Mouse (Mus musculus): ENCODE data around the gene F13a1. TPM values are rescaled to one million over a fixed set of nuclear protein-coding genes. Genes with fewer than 3 reads are reported as not detected.
A peak's percentile ranks its signal among the peaks of the same experiment; 100 is the strongest.

F13a1 gene
- 915 and 932 TPM in 2 replicates for total RNA-seq (2015)
- total RNA-seq (2017): 1,582 and 1,657 TPM in 2 replicates

DNA sequence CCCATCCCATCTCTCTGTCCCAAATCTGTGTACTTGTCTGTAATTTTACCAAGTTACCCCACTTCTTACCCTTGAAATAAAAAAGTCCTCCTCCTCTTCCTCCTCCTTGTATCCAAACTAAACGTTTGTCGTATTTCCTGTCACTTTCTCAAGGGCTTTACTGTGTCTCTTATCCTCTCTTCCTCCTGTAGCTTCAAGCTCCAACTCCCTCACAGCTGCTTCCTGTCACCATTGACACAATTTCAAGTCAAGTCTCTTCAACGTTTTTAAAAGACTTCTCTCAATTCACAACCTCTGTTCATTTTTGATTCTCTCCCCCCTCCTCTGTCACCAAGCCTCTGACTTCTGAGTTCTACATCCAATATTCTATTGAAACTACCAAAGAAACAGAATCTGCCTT is at the start of gene F13a1:
TSS of gene F13a1 (minus strand) at position 119 of the 400 bp plus-strand sequence.
- no peak for ATAC-seq (ENCODE audit: poor library complexity, severe bottlenecking)

DNA sequence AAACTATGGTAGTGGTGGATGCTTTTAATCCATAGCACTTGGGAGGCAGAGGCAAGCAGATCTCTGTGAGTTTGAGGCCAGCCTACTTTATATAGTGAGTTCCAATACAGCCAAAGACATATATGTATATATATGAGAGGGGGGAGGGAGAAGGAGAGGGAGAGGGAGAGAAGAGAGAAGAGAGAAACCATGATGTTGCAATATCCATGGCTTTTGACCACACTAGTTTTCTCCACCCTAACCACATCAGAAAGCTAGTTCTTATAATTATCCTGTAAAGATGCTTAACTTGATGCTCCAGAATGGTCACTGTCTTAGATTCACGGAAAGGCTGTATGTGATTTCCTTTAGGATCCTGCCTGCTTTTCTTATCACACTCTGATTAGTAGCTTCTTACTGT is 41.6 kb upstream of the F13a1 start:
- peak; percentile 68 for ATAC-seq (ENCODE audit: poor library complexity, severe bottlenecking)

DNA sequence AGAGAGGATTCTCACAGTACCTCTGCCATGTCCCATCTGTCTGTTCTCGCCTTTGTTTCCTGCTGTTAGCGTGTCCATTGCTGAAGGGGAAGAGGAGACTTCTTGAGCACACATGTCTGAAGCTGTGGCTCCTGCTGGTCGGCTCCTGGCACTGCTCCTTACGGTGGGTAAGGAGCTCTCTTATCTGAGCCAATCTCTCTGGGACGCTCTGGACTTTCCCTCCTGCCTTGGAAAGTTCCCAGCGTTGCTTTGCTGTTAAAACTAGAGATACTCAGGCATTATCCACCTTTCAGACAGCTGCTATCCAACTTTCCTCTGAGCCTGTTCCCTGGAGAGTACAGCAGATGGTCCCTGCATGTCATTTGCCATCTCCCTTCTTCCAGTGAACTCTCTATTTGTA is 39.1 kb upstream of the F13a1 start:
- no peak for ATAC-seq (ENCODE audit: poor library complexity, severe bottlenecking)

DNA sequence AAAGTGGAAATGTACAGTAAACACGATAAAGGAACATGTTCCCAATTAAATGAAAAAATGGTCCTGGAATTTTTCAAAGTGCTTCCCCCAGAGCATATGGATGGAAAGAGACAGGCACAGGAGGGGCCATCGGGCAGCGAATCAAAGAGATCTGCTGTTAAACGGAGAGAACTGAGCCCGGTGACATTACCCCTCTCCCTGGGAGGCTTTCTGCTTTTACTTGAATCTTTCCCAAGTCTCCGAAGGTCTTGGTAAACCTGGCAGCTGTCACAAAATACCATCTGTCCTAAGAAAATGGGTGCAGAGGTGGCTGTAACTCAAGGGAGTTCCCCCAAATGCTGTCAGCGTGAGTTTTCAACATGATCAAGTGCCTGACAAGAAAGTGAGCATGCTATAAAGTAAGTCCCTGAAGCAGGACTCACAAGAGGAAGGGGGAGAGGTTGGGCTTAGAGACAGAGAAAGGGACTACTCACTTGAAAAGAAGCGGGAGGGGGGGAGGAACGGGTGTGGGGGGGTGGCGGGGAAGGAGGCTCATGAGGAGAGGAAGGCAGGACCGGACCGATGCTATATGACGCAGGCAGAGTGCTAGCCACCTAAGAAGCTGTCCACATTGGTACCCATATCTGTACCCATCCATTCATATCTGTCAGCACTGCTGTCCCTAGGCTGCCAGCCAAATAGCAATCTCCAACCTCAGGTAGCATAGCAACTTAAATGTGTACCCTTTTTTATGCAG is 31.6 kb upstream of the F13a1 start:
- ATAC-seq (ENCODE audit: poor library complexity, severe bottlenecking): no peak

DNA sequence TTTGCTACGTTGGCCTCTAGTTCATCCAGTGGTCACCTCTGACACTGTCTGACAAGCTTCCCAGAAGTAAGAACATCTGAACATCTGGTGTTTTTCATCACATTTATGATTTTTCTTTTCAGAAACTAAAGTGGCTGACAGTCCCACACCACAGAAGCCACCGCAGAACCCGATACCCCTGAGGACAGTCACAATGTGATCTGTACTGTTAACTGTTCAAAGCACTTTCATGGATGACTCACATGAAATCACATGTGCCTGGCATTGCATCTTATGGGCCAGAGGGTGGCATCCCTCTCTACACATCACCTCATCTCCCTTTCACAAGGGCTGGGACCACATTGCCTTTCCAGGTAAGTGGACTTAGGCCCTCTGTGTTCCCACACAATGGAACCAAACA is 21.3 kb upstream of the F13a1 start:
- ATAC-seq (ENCODE audit: poor library complexity, severe bottlenecking): no peak

DNA sequence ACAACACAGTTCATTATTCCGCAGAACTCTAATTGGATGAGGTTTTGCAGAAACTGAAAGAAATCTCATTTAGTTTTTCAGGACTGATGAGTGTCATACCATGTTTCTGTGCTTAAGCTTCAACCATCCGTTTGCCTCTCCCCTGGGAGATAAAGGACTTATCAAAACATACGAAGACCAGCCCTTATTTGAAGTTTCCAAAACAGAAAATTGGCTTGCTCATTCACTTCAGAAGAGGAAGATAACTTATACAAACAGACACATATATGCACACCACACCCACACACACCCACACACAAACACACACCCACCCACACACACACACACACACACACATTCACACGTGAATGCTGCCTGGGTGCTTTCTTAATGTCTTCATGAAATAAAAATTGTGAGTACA is 20.8 kb upstream of the F13a1 start:
- ATAC-seq (ENCODE audit: poor library complexity, severe bottlenecking): no peak

DNA sequence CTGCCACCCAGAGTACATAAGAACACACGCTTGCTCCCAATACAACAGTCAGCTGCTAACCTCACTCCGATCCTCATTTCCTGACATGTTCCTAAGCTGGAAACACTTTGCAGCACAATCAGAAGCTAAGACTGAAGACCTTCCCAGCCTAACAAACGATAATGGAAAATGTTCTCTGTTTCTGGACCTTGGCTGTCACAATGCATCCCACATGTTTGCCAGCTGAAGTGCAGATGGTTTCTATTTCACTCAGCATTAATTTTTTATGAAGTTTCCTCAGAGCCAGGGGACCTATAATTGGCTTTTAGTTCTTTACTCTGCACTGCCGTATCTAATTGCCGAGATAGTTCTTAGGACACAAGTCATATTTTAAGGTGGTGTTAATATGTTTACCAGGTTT is 10.8 kb upstream of the F13a1 start:
- ATAC-seq (ENCODE audit: poor library complexity, severe bottlenecking): no peak

GRCm38 (mm10) chr13:37056662-37057061 is 6.6 kb upstream of the F13a1 start:
- ATAC-seq (ENCODE audit: poor library complexity, severe bottlenecking): peak; percentile 96

DNA sequence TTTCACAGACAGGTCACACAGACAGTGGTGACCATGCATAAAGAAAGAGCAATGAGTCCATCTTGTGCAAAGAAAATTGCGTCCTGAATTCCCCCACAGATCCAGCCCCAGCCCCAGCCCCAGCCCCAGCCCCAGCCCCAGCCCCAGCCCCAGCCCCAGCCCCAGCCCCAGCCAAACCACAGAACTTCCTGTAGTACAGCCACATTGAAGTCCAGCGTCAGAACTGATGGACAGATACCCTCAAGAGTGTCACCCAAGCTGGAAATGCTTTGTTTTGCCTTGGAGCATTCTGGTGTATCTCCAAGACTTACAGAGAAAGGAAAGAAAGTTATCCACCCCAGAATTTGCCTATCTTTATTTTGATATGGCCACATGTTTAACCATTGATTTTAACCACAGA is 413 bp downstream of the F13a1 start:
- 0 out of 2 replicates have a peak, but pooled peaks have one; percentile 25 for ATAC-seq (ENCODE audit: poor library complexity, severe bottlenecking)

- ATAC-seq (ENCODE audit: poor library complexity, severe bottlenecking): peak; percentile 66
These were observed 1.0 kb downstream of the F13a1 start for GRCm38 (mm10) chr13:37049018-37049417.

GRCm38 (mm10) chr13:37045005-37045404 is 5.0 kb downstream of the F13a1 start:
- peak; percentile 58; the same call in 1 of the 2 replicates for ATAC-seq (ENCODE audit: poor library complexity, severe bottlenecking)

DNA sequence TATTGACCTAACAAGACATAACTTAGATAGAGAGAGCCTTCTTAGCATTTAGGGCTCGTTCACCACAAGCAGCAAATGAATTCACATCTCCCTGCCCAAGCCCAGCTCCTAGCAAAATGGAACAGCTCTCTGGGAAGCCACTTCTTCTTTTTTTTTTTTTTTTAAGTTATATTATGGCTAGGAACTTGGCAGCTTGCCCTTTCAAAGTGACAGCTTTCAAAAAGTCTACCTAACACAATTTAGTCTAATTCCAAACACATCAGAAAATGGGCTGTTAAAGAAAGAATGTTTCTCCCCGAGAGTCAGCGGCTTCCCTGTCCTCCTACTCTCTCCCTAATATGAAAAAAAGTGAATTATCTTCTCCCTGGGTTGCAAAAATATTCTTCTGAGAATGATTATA is 15.3 kb downstream of the F13a1 start:
- no peak for ATAC-seq (ENCODE audit: poor library complexity, severe bottlenecking)

DNA sequence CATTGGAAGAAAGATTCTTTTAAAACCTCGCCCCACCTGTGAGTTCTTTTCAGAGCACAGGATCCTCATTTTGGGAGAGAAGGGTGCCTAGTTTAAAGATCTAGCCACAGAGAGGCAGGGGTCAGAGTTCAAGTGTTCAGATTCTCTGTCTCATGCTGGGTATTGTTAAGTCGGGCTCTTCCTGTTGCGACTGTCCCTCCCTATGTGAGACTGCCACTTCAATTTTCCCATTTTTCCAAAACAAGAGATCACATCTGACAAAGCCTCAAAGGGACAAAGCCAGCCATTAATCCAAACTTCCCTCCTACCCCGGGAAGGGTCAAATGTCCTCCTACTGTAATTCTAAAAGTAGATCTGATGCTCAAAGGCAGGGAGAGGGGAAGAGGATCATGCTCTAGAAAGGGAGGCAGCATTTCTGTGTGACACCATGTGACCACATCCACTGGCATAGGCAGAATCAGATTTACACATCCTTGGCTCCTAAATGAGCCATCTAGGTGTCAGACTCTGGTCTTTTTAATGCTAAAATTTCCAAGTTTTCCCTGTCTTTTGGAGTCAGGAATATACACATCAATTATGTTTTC is 24.0 kb downstream of the F13a1 start:
- ATAC-seq (ENCODE audit: poor library complexity, severe bottlenecking): no peak

- ATAC-seq (ENCODE audit: poor library complexity, severe bottlenecking): no peak
These were observed 28.5 kb downstream of the F13a1 start for GRCm38 (mm10) chr13:37021575-37021974.

- no peak; the same call in 1 of the 2 replicates for ATAC-seq (ENCODE audit: poor library complexity, severe bottlenecking)
These were observed 39.3 kb downstream of the F13a1 start for GRCm38 (mm10) chr13:37010771-37011170.

DNA sequence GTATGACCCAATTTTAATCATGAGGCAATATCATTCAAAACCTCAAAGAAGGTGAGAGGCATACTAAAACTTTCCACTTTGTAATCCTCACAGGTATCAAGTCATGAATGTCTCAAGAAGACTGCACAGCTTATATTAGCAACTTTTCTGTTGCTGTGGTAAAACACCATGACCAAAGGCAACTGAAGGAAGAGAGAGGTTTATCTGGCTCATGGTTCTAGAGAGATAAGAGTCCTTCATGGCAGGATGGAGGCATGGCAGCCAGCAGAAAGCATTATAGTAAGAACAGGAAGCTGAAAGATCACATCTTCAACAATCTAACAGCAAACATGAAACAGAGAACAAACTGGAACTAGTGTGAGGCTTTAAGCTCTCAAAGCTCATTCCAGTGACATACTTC is 43.8 kb downstream of the F13a1 start:
- no peak for ATAC-seq (ENCODE audit: poor library complexity, severe bottlenecking)

DNA sequence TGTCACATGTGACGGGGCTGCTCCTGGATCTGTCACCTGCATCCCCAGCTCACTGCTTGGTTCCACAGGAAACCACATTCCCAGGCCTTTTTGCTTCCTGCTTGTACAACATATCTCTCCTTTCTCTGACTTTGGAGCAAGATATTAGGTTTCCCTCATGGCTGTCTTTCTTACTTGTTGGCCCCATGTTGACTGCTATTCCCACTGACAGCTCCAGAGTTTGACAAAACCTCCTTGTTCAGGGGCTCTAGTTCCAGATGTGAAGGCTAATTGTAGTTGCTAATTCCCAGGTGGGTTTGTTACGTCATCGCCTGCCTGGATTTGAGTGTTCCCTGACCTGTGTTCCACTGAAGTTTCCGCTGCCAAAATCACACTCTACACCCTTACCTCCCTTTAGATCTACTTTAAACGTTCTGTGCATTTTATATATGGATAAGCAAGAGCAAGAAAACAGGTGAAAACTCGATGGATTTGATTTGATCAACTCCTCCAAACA is 50.8 kb downstream of the F13a1 start:
- ATAC-seq (ENCODE audit: poor library complexity, severe bottlenecking): no peak

DNA sequence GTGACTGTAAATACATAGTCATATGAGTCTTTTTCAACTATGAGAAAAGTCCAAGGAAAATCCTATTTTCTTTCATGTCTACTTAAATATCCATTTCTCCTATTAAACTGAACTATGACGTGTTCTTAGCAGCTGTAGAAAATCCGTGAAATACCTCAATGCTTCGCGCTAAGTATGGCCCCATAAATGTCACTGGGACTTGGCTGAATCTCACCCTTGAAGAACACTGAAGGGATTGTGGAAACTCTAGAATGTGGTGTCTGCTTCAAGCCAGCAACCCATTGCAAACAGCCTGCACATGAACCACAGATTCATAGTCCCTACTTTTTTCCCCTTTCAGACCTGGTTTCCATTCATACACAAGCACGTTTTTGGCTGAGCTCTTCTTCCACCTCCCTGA is 56.5 kb downstream of the F13a1 start:
- ATAC-seq (ENCODE audit: poor library complexity, severe bottlenecking): no peak

GRCm38 (mm10) chr13:36988392-36988791 is 61.7 kb downstream of the F13a1 start:
- peak; percentile 95 for ATAC-seq (ENCODE audit: poor library complexity, severe bottlenecking)

DNA sequence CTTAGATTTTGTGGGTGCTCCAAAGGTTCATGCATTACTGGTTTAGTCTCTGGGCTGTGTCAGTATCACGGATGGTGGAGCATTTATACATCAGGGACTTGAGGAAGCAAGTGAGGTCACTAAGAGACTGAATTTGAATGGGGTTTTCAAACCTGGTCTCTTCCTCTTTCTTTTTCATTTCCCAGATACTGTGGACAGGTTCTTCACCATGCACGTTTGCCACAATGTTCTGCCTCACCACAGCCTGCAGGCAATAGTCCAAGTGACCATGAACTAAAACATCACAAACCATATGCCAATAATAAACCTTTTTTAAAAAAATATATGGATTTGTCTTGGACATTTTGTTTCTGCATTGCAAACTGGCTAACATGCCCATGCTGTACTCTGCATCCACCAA is 77.0 kb downstream of the F13a1 start:
- no peak for ATAC-seq (ENCODE audit: poor library complexity, severe bottlenecking)

DNA sequence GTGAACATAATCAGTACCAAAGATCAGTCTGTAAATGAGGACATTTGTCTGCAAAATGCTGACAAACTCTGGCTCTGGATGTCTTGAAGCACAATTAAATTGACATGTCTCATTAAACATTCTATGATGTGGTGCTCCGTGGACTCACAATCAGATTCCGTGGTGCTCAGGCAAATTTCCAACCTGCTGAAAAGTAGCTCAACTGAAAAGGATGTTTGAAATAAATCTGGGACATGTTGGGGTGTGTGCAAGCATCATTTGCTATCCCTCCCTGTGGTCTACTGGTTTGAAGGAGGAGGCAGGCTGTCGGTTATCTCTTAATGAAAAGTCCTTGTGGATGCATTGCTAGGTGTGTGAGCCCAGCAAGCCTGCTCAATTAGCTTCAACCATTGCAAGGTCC is 77.8 kb downstream of the F13a1 start:
- no peak for ATAC-seq (ENCODE audit: poor library complexity, severe bottlenecking)

GRCm38 (mm10) chr13:36962926-36963325 is 87.1 kb downstream of the F13a1 start:
- ATAC-seq (ENCODE audit: poor library complexity, severe bottlenecking): no peak
